Mouse (Mus musculus): Measurements from ENCODE around the gene Fbln1. TPM values are rescaled to one million over a fixed set of nuclear protein-coding genes. Genes with fewer than 3 reads are reported as not detected.

Fbln1 gene
- polyA plus RNA-seq, 1 experiment from 2014 or later = 162 TPM

DNA sequence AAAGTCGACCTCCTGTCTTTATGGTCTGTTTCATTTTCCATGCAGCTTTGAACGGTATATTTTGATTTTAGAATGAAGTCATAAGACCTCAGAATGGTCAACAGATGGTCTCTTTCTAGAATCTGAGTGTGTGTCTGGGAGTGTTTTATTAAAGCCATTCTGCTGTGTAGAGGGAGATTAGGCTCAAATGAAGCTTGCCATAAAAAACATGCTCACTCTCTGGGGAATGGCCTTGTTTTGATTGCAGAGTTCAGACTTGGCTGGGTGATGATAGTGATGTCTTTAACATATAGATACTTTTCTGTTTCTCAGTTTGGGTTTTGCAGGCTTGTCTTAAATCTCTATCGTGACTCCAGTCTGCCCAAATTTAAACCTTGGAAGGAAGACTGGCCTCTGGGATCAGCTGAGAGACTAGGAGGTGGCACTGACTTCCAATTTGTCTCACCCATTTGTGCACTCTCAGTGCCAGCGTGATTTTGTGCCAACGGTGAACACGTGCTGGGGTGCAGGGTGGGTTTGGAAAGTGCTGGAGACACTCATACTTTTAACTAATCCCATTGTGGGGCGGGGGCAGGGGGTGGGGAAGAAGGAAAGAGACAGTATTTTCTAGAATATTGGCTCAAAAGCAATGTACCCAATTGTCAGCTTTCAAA lies 26.1 kb upstream of the Fbln1 start:
- Histone ChIP-seq H3K4me1 (no peaks in the 10 kb centered on the region), H3K9me3 (replicated peaks) (no peaks in the 10 kb centered on the region; the same call in 1 of the 2 replicates), H3K27me3 (ENCODE audit: low read depth, poor library complexity, severe bottlenecking) (no peaks in the 10 kb centered on the region; the same call in 1 of the 2 replicates), H3K36me3 (no peaks in the 10 kb centered on the region), H3K4me3 (no peak overlapping the region), H3K27ac (replicated peaks) (no peak overlapping the region)
- 83% methylated on average over 7 of the region's 7 CpGs for WGBS
- DNase-seq (ENCODE audit: low spot score) = no peak

DNA sequence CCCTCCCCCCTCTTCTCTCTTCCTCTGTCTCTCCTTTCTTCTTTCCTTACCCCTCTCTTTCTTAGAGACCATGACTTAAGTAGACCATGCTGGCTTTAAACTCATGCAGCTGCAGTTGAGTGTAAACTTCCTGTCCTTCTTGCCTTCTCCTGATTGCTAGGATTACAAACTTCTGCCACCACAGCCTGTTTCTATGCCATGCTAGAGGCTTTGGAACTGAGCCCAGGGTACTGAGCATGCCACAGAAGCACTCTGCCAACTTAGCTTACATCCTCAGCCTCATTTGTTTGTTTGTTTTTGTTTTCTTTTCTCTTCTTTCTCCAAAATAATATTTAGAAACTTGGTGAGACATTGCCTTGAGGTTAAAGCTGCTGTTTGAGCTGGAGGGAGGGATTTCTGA lies 25.4 kb upstream of the Fbln1 start:
- Histone ChIP-seq H3K36me3 (no peaks in the 10 kb centered on the region), H3K27me3 (ENCODE audit: low read depth, poor library complexity, severe bottlenecking) (no peaks in the 10 kb centered on the region; the same call in 1 of the 2 replicates), H3K4me1 (no peaks in the 10 kb centered on the region), H3K4me3 (no peak overlapping the region), H3K9me3 (replicated peaks) (no peaks in the 10 kb centered on the region; the same call in 1 of the 2 replicates), H3K27ac (replicated peaks) (no peak overlapping the region)
- DNase-seq (ENCODE audit: low spot score) = no peak

DNA sequence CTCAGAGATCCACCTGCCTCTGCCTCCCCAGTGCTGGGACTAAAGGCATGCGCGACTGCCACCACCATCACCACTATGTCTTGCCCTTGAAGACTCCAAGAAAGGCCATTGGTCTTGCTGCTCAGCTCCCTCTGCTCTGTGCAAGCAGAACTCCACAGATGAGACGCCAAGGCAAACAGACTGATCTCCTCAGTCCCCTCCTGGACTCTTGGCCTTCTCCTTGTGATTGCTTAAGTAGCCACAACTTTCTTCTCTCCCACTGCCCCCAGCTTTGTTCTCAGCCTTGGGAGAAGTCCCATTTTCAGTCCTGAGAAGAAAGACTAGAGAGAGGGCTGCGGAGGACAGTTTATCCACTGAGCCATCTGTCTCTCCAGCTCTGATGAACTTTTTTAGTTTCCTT lies 23.7 kb upstream of the Fbln1 start:
- H3K36me3 ChIP-seq = no peaks in the 10 kb centered on the region
- H3K9me3 ChIP-seq (replicated peaks) = no peaks in the 10 kb centered on the region
- H3K4me3 ChIP-seq = no peak overlapping the region
- DNase-seq (ENCODE audit: low spot score) = no peak
- H3K4me1 ChIP-seq = no peaks in the 10 kb centered on the region
- no peaks in the 10 kb centered on the region; the same call in 1 of the 2 replicates for H3K27me3 ChIP-seq (ENCODE audit: low read depth, poor library complexity, severe bottlenecking)
- no peak overlapping the region for H3K27ac ChIP-seq (replicated peaks)
- WGBS = 88% methylated on average over 4 of the region's 4 CpGs

DNA sequence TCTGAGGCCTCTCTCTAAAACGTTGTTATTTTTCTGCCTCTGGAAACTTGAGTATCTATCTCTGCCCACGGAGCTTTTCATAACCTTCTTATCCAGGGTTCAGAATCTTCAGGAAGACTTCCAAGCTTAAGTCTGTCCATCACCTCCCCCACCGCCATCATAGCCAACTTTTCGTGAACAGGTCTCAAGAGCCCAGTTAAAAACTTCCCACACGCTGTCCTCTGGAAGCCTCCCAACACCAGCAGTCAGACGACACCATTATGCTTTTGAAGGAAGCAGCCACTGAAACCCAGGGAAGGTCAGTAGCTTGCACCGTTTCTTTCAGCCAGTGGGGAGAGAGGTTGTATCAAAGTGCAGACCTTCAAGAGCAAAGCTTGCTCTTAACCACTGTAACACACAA lies 18.8 kb upstream of the Fbln1 start:
- no peak overlapping the region for H3K4me3 ChIP-seq
- no peak for DNase-seq (ENCODE audit: low spot score)
- no peaks in the 10 kb centered on the region for H3K36me3 ChIP-seq
- H3K27ac ChIP-seq (replicated peaks) = no peak overlapping the region
- peaks cover 2% of the 10 kb centered on the region; the same call in 1 of the 2 replicates for H3K4me1 ChIP-seq
- no peaks in the 10 kb centered on the region for H3K9me3 ChIP-seq (replicated peaks)
- no peaks in the 10 kb centered on the region for H3K27me3 ChIP-seq (ENCODE audit: low read depth, poor library complexity, severe bottlenecking)
- WGBS = 84% methylated on average over 7 of the region's 7 CpGs

DNA sequence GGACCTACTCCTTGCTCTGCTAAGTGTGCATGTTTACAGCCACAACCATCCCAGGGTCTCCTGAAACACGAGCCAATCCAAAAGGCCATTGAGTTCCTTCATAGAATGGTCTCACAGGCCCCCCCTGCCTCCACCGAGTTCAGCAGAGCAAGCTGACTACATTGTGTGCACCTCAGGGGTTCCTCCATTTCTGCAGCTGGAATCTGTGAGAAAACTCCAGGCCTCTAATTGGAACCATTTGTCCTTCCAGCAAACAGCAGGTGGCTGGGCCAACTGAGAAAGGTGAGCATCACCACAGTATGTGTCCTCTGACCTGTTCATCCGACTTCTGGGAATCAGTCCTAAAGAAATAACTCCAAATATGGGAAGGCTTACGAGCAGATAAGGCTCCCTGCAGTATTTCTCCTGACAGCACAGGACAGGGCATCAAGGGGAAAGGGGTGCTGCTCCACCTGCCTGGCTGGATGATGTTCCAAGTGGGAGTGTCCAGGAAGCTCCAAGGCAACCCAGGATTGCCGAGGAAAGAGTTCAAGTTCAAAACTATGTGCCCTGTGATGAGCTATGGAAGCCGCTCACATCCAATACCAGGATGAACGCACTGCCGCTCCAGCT lies 17.5 kb upstream of the Fbln1 start:
- WGBS = 54% methylated on average over 8 of the region's 8 CpGs
- DNase-seq (ENCODE audit: low spot score) = peak; percentile 29

DNA sequence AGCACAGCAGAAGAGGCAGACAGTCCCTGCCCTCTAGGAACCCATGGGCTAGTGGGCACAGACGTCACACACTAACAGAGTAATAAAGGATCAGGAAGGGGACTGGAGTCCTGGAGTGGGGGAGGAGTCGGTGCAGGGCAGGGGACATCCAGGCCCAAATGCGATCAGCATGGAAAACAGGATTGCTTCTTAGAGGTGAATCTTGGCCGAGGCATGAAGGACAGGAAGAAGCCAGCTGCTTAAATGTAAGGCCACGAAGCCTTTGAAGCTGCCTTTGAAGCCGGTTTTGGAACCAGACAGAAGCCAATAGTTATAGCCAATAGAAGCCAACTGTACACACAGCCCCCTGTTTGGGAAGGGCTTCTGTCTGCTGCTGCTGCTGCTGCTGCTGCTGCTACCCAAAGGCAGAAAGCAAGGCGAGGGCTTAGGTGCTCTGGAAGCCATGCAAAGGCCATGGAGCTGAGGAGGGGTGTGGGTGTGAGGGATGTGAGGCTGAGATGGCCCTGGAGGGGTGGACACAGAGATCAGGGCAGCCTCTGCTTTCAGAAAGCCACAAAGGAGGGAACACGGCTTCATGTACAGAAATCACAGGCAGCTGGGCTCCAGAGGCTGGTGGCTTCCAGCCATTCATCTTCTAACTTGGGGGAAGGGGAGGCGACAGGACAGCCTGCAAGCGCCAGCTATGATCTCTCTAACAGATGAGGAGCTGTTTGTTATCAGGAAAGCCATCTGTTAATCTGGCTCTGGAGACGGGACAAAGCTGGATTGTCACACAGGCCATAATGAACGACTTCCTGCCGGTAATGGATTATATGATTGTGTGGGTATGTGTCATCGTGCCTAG lies 5.1 kb upstream of the Fbln1 start:
- Histone ChIP-seq H3K27ac (replicated peaks) (peak overlapping the region; percentile 29; the same call in 1 of the 2 replicates), H3K4me1 (peaks cover 49% of the 10 kb centered on the region), H3K36me3 (no peaks in the 10 kb centered on the region), H3K9me3 (replicated peaks) (no peaks in the 10 kb centered on the region), H3K27me3 (ENCODE audit: low read depth, poor library complexity, severe bottlenecking) (peaks cover 57% of the 10 kb centered on the region), H3K4me3 (no peak overlapping the region)
- no peak for DNase-seq (ENCODE audit: low spot score)
- 58% methylated on average over 14 of the region's 14 CpGs for WGBS

More for the DNA sequence above, 17.5 kb upstream of the Fbln1 start:
- Histone ChIP-seq H3K4me3 (no peak overlapping the region), H3K27me3 (ENCODE audit: low read depth, poor library complexity, severe bottlenecking) (no peaks in the 10 kb centered on the region), H3K9me3 (replicated peaks) (no peaks in the 10 kb centered on the region), H3K4me1 (peaks cover 2% of the 10 kb centered on the region; the same call in 1 of the 2 replicates), H3K27ac (replicated peaks) (no peak overlapping the region), H3K36me3 (no peaks in the 10 kb centered on the region)

DNA sequence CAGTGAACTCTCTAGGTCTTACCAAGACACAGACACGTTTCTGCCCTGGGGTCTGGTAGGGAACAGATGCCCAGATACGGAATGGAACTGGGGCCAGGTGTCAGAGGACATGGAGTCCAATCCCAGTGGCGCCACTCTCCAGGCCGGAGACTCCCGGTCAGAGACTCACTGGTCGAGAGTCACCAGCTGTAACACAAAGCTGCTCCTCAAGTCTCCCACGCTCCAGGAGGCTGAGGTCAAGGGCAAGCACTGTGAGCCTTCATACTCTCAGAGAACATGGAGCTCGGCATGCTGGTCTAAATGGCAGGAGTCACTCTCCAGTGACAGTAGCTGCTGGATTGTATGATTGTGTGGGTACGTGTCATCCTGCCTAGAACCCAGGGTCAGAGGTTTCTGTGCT lies 3.5 kb upstream of the Fbln1 start:
- Histone ChIP-seq H3K27me3 (ENCODE audit: low read depth, poor library complexity, severe bottlenecking) (peaks cover 57% of the 10 kb centered on the region), H3K4me1 (peaks cover 65% of the 10 kb centered on the region), H3K27ac (replicated peaks) (no peak overlapping the region), H3K4me3 (no peak overlapping the region), H3K36me3 (no peaks in the 10 kb centered on the region), H3K9me3 (replicated peaks) (no peaks in the 10 kb centered on the region)
- 77% methylated on average over 9 of the region's 9 CpGs for WGBS
- DNase-seq (ENCODE audit: low spot score) = no peak

DNA sequence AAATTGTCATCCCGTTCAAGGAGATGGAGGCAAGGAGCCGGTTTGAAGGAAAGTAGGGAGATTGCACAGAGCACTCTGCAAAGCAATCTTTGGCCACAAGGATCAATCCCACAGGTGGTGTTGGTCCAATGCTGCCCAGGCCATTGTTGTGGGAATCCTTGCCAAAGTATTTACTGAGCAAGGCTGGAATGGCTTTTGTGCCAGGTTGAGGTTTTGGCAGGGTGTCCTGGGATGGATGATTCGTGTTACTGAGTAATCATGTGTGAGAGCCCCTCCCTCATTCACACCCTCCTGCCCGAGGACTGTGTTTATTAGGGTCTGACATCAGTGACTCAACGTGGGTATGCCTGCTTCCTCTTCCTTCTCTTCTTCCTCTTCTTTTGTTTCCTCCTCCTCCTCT lies 3.0 kb upstream of the Fbln1 start:
- DNase-seq (ENCODE audit: low spot score) = no peak
- H3K36me3 ChIP-seq = no peaks in the 10 kb centered on the region
- H3K27ac ChIP-seq (replicated peaks) = no peak overlapping the region
- H3K4me3 ChIP-seq = no peak overlapping the region
- peaks cover 71% of the 10 kb centered on the region for H3K4me1 ChIP-seq
- 70% methylated on average over 5 of the region's 5 CpGs for WGBS
- peaks cover 57% of the 10 kb centered on the region for H3K27me3 ChIP-seq (ENCODE audit: low read depth, poor library complexity, severe bottlenecking)
- no peaks in the 10 kb centered on the region for H3K9me3 ChIP-seq (replicated peaks)

DNA sequence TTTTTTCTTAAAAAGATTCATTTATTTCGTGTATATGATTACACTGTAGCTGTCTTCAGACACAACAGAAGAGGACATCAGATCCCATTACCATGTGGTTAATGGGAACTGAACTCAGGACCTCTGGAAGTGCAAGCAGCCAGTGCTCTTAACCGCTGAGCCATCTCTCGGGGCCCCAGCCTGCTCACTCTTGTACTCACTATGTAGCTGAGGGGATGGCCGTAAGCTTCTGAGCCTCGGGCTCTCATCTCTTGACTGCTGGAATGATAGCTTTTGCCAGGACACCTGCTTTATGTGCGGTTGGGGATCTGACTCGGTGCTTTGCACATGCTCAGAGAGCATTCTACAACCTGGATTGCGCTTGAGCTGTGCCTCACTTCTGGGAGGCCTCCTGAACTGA lies 1.4 kb upstream of the Fbln1 start:
- Histone ChIP-seq H3K27me3 (ENCODE audit: low read depth, poor library complexity, severe bottlenecking) (peaks cover 51% of the 10 kb centered on the region), H3K4me3 (no peak overlapping the region), H3K36me3 (peaks cover 7% of the 10 kb centered on the region), H3K27ac (replicated peaks) (no peak overlapping the region), H3K4me1 (peaks cover 75% of the 10 kb centered on the region), H3K9me3 (replicated peaks) (peaks cover 5% of the 10 kb centered on the region)
- DNase-seq (ENCODE audit: low spot score) = no peak
- WGBS = 41% methylated on average over 8 of the region's 8 CpGs

DNA sequence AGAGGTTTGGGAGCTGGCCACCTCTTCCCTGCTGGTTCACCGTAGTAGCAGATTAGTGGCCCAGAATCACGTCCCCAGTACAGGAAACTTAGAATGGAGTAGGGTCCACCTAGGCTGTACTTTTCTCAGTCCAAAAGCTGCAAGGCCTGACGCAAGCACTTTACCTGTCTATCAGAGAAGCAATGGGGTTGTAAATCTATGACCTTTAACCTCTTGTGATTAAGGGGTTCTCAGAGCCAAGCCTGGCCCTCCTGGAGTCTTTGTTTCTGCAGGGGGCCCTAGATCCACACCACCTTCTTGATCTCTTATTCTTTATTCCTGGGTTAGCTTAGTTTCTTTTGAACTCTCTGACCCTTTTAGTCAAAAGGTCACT lies 940 bp downstream of the Fbln1 start:
- DNase-seq (ENCODE audit: low spot score) = no peak
- H3K27me3 ChIP-seq (ENCODE audit: low read depth, poor library complexity, severe bottlenecking) = peaks cover 38% of the 10 kb centered on the region
- H3K36me3 ChIP-seq = peaks cover 30% of the 10 kb centered on the region
- H3K4me1 ChIP-seq = peaks cover 63% of the 10 kb centered on the region
- H3K9me3 ChIP-seq (replicated peaks) = peaks cover 27% of the 10 kb centered on the region
- peak overlapping the region; percentile 73 for H3K4me3 ChIP-seq
- 1% methylated on average over 3 of the region's 3 CpGs for WGBS
- peak overlapping the region; percentile 97 for H3K27ac ChIP-seq (replicated peaks)

DNA sequence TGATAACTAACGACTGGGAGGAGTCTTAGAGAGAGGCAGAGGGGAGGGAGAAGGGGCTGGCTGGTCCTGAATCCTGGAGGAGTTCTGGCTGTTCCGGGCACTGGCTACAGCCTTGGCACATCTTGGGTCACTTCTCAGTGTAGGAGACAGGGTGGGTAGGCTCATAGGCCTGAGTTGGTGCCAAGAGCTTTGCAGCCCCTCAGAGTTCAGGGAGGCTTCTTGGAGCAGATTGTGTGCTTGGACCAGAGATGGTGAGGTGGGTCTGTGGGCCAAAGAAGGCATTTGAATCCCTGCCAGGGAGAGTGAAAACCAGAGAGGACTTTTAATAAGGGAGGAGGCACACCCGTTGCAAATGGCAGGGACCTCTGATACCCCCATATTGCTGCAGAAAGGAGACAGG lies 1.3 kb downstream of the Fbln1 start:
- WGBS = 5% methylated on average over 3 of the region's 3 CpGs
- Histone ChIP-seq H3K27ac (replicated peaks) (peak overlapping the region; percentile 97), H3K4me3 (peak overlapping the region; percentile 73), H3K9me3 (replicated peaks) (peaks cover 31% of the 10 kb centered on the region), H3K36me3 (peaks cover 34% of the 10 kb centered on the region), H3K27me3 (ENCODE audit: low read depth, poor library complexity, severe bottlenecking) (peaks cover 35% of the 10 kb centered on the region), H3K4me1 (peaks cover 63% of the 10 kb centered on the region)
- DNase-seq (ENCODE audit: low spot score) = peak; percentile 41

DNA sequence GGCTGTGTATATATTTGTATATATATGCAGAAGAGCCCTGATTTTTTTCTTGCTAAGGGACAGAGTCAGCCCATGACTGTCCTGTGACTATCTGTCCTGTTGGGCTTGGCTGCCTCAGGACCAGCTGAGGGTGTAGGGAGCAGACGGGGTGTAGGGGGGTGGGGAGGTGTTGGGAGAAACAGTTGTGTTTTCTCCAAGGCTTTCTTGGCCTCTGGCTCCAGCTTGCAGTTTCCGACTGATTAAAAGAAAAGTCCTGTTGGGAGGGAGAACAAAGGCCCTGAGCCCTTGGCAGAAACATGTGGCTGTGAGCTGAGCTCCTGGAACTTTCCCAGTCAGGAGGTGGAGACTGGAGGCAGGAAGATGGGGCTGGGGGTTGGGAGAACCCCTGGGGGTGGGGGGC lies 2.0 kb downstream of the Fbln1 start:
- Histone ChIP-seq H3K4me1 (peaks cover 58% of the 10 kb centered on the region), H3K4me3 (peak overlapping the region; percentile 73), H3K9me3 (replicated peaks) (peaks cover 35% of the 10 kb centered on the region), H3K27ac (replicated peaks) (peak overlapping the region; percentile 97), H3K36me3 (peaks cover 41% of the 10 kb centered on the region), H3K27me3 (ENCODE audit: low read depth, poor library complexity, severe bottlenecking) (peaks cover 28% of the 10 kb centered on the region)
- 6% methylated on average over 2 of the region's 2 CpGs for WGBS
- peak; percentile 58 for DNase-seq (ENCODE audit: low spot score)

DNA sequence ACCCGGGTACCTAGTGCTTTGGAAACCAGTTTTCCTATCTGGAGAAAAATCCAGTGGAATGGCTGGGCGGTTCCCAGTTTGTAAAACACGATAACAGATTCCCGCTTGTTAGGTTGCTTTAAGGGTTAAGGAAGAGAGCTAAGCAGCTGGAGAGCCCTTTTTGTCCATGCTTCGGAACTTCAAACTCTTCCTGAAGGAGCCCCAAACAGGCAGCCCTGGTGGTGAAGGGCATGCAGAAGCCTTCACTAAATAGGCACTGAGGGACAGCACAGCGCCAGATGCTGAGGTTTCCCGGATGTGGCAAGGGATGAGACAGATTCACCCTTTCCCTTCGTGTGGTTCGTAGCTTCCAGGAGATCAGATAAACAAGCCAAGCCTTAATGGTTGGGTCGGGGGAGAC lies 2.6 kb downstream of the Fbln1 start:
- Histone ChIP-seq H3K9me3 (replicated peaks) (peaks cover 40% of the 10 kb centered on the region), H3K36me3 (peaks cover 47% of the 10 kb centered on the region)
- DNase-seq (ENCODE audit: low spot score) = peak; percentile 33

More for the DNA sequence above, 2.6 kb downstream of the Fbln1 start:
- Histone ChIP-seq H3K27me3 (ENCODE audit: low read depth, poor library complexity, severe bottlenecking) (peaks cover 22% of the 10 kb centered on the region), H3K4me1 (peaks cover 54% of the 10 kb centered on the region), H3K4me3 (peak overlapping the region; percentile 73), H3K27ac (replicated peaks) (peak overlapping the region; percentile 97)
- WGBS = 9% methylated on average over 10 of the region's 10 CpGs

Data from midbrain, embryonic 10.5 days (tissue).